Mouse (Mus musculus) thymus, postnatal 36 days (tissue): ENCODE data around the gene Snx30.

Experiments used
- DNase-seq, 2 experiments: peaks; one replicate each; pipeline ENCODE4 v3.0.0; 2022; ENCODE audit warnings: mixed read lengths in 2 of 2

The Snx30 gene

DNA sequence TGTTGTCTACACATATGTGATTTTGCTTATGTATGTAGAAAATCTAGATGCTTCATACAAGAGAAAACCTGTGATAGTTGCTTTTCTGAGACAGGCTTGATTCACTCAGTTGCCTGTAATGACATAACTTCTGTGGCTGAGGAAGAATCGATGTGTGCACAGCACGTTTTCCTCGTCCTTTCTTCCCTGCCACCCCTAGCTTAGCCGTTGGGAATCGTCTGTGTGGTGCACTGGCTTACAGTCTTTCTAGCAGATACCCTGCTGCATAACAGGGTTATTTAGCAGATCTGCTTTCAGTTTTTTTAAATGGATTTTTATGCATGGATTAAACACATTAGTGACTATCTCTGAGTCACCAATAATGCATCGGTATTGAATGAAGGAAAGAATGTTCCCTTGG lies 70.9 kb downstream of the Snx30 start:
- no peak for DNase-seq

GRCm38 (mm10) chr4:59877025-59877424 lies 71.4 kb downstream of the Snx30 start:
- DNase-seq, result no peak

GRCm38 (mm10) chr4:59878595-59878994 lies 73.0 kb downstream of the Snx30 start:
- DNase-seq, result peak; percentile 40 to 68

DNA sequence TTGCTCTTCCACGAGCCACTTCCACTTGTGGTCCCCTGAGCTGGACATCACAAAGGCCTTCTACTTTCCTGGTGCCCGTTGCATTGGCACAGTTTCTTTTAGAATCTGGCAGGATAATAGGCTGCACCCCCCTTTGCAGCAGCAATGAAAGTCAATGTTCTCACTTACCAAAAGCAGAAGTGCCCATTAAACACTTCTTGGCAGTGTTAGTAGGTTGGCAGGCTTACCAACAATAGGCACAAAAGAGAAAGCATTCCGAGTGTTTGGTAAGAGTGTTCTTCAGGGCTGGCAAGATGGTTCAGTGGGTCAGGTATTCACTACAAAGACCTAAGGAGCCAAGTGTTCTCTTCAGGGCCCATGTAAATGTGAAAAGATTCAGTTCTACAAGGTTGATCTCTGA lies 73.8 kb downstream of the Snx30 start:
- no peak for DNase-seq

- no peak for DNase-seq
Observed at GRCm38 (mm10) chr4:59880725-59881124, 75.1 kb downstream of the Snx30 start.

GRCm38 (mm10) chr4:59881210-59881609 lies 75.6 kb downstream of the Snx30 start:
- DNase-seq, result no peak

- no peak for DNase-seq
Observed at GRCm38 (mm10) chr4:59884136-59884696, 78.6 kb downstream of the Snx30 start.

DNA sequence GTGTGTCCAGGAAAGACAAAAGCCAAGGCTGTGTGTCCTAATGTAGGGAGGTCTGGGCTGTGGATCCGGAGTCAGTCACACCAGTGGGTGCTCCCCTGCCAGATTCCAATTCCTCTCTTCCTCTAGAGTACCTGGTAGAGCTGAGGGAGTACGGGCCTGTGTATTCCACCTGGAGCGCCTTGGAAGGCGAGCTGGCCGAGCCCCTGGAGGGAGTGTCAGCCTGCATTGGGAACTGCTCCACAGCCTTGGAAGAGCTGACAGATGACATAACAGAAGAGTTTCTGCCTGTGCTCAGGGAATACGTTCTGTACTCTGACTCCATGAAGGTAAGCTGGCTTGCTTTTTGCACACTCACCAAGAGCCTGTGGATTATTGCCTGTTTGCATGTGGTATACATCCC lies 80.6 kb downstream of the Snx30 start:
- DNase-seq, result no peak

DNA sequence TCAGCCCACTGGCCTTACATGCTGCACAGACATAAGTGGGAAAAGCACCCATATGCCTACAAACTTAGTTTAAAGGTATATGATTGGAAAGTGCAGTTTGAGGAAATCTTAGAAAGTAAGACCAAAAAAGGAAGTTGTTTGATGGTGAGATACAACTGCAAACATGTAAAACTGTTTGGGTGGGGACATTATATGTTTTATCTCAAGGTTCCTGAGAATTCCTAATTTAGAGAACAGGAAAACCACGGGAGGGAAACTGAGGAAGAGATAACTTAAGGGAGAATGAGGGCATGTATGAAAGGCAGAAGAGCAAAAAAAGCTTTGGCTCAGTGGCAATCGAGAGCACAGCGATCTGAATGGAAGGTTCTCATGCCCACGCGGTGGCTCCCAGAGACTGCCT lies 81.4 kb downstream of the Snx30 start:
- DNase-seq, result no peak

DNA sequence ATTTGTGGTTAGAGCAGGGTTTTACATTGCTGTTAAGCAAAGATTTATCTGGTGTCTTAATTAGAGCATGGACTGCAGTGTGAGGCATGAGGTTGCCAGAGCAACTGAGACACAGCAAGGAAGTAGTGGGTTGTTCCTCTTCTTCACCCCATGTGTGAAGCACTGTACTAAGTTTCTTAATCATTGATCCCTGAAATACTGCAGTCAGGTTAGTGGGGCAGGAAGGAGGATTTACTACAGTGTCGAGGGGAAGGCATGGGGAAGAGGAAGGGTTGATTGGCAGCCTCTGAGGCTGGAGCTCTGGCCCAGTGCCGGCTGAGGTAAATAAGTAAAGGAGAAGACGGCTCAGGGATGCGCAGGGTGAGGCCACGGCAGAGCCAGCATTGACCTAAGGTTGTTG lies 82.4 kb downstream of the Snx30 start:
- DNase-seq, result no peak

DNA sequence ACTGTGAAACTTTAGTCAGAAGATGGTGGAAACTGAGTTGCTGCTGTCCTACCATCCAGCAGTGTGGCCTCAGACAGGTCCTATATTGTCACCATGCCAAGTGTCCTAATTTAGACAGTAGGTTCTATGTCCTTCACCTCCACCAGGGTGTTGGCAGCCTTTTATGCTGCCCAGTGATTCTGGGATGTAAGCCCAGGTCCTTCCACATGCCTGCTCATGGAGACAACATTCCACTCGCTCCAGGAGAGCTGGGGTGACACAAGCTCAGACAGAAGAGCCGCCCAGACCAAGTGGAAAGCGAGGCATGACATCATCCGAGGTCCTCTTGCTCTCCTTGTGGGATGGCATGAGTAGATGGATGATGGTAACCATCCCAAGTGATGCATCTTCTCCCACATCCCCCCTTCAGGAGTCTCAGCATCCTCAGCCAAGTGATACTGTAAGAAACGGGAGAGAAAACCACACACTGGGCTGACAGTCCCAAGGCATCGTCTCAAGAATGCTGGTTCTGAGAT lies 84.5 kb downstream of the Snx30 start:
- no peak for DNase-seq

DNA sequence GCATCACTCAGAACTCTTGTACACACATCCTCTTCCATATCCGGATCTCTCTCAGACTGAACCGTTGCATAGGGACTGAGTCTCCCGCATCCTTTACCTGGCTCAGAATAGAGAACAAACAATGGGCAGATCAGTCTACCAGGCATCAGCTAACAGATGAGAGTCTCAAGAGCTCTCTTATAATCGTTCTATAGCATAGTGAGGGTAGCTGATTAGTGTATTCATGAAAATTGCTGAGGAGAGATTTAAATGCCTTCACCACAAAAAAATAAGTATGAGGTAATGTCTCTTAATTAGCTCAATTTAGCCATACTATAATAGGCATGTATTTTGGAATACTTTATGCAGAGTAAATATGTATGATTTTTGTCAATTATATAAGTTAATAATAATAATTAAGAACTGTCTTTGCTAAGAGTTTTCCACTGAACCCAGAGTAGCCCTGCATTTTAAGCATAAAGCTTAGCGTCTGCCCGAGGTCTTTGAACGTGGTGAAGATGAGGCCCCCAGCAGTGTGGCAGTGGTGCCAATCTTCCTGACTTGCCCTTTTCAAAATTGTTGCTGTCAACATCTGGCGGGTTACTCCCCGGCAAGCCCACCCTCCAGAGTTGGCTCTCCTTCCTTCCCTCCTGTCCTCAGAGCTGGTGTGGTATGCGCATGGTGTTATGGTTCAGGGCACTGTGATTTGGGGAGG lies 86.2 kb downstream of the Snx30 start:
- DNase-seq, result no peak

GRCm38 (mm10) chr4:59892731-59893130 lies 87.1 kb downstream of the Snx30 start:
- DNase-seq, result no peak

GRCm38 (mm10) chr4:59894415-59894814 lies 88.8 kb downstream of the Snx30 start:
- no peak for DNase-seq

DNA sequence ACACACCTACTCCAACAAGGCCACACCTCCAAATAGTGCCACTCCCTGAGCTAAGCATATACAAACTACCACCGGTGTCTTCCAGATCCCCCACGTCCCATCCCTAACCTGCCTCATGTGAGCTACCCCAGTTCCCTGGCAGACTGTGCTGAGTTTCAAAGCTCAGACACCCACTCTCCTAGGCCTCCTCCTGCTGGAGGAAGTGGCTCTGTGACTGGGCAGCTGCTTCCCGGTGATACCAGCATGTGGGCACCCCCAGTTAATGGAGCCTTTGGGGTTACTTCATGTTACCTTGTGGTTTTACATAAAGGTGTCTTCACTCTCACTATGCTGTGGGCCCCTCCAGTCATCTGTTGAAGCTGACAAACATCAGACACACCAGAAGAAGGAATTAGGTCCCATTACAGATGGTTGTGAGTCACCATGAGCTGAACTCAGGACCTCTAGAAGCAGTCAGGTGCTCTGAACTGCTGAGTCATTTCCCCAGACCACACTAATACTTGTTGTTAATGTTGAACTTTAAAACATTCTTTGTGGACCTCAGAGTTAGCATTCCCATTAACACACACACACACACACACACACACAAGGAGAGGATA lies 89.4 kb downstream of the Snx30 start:
- no peak for DNase-seq

DNA sequence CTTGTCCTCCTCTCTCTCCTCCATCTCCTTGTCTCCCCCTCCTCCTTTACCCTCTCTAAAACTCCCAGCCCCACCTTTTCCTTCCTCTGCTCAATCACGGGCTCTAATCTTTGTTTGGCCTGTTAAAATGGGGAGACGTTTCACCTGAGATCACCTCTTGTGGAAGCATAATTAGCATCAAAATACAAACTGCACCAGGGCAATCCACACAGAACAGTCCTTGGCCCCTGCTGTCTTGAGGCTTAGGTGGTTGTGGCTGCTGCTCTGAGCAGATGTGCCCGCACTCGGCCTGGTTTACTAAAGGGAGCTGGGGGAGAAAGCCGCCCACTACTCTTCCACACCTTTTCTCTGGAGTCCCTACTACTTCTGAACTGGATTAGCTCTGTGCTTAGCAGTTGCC lies 90.4 kb downstream of the Snx30 start:
- DNase-seq, result no peak

DNA sequence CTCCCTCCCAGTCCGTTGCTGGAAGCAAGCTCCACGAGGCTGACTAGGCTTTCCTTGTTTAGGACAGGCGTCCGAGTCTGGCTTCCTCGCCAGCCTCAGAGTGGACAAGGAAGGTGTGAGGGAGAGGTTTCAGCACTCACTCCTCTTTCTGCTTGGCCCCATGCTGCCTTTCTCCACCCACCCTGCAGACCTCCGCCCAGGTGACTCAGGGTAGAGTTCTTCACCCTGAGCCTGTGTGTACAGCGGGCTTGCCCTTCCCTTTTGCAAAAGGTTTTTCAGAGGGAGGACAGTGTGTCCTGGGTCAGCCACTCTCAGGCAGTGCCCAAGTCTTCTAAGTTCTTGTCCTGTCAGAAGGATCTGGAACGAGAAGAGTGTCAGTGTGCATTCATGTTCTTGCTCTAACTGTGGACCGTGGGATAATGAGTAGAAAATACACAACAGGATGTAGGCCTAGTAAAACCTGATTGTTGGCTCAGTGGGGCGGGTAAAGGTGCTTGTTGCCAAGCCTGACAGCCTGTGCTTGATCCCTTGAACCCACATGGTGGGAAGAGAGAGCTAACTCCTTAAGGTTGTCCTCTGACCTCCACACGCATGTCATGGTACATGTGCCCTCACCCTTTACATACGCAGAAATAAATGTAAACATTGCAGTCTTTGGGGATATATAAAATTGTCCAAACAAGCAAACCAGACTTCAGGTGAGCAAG lies 92.3 kb downstream of the Snx30 start:
- no peak for DNase-seq

DNA sequence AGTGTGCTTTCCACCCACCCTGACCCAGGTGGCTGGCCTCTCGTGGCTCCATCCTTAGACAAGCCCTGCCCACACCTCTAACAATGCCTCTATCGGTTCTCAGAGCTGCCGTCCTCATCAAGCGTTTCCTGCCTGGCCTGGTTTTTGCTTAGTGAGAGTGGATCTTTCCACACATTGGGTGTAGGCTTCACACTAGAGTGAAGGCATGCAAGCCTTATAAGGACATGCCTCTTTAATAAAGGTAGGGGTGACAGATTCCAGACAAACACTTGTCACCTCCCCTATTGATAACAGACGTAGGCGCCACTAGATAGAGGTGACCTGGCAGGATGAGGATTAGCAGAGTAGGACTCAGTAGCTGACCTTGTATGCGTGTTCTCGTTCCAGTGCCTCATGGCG lies 92.9 kb downstream of the Snx30 start:
- no peak for DNase-seq

DNA sequence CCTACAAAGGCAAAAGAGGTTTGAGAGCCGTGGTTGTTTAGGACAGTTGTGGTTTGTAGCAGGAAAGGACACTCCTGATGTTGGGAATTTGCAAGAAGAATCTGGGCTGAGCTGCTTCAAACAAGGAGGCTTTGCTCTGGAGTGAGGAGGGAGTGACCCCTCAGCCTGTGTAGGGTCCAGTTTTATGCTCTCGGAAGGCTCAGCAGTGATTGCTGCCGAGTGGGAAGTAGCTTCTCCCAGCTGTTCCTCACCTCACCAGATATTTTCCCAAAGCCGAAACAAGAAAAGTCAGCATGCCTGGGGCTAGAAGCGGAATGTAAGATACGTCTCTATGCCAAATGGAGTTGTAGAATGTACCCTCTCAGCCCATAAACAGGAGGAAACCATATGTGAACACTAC lies 96.2 kb downstream of the Snx30 start:
- DNase-seq, result no peak

GRCm38 (mm10) chr4:59902547-59902946 lies 96.9 kb downstream of the Snx30 start:
- peak in 1 of 2 experiments; percentile 29 for DNase-seq

- DNase-seq, result no peak
Observed at GRCm38 (mm10) chr4:59907092-59907491, 101.5 kb downstream of the Snx30 start.

- no peak for DNase-seq
Observed at GRCm38 (mm10) chr4:59907657-59908230, 102.1 kb downstream of the Snx30 start.

DNA sequence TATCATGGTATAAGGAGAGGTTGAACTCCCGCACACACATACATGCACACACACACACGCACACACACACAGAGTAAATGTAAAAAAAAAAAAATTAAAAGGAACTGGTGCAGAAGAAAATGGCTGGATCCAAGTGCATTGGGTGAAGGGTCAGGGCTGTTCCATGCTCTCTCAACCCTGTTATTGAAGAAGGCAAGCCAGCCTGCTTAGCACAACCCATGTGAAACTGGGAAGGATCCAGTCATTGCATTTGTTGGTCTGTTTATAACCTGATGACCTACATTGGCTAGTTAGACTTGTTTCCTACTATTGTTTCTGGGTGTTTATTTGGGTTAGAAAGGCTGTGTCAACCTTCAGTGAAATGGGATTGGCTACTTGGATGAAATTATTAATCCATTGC lies 103.1 kb downstream of the Snx30 start:
- DNase-seq, result no peak
